Mouse (Mus musculus) liver, adult 2 months (tissue): ENCODE measurements around the gene Kif13a. TPM values are rescaled to one million over a fixed set of nuclear protein-coding genes. Genes with fewer than 3 reads are reported as not detected.

Experiments
- DNase-seq: peaks from one replicate; pipeline ENCODE4 v3.0.0-alpha.2; 2011; ENCODE audit warnings: low read depth, low spot score; ENCODE audit errors: extremely low read depth
- H3K27ac ChIP-seq: fragments of 200-500 bp; replicated peaks from 2 replicates; pipeline ENCODE4 v1.5.1; 2012; ENCODE audit warnings: low read depth, mild to moderate bottlenecking, control low read depth, inconsistent platforms, low read length; ENCODE audit not compliant: insufficient read depth
- H3K27me3 ChIP-seq: fragments of 200-500 bp; 2 replicates; pipeline ENCODE4 v1.6.1; 2012; ENCODE audit warnings: mild to moderate bottlenecking, moderate library complexity, low read length, inconsistent platforms; ENCODE audit not compliant: control insufficient read depth, insufficient read depth
- H3K36me3 ChIP-seq: fragments of 200-500 bp; 2 replicates; pipeline ENCODE4 v1.6.1; 2012; ENCODE audit warnings: low read length, inconsistent platforms; ENCODE audit not compliant: control insufficient read depth, insufficient read depth
- H3K4me1 ChIP-seq: fragments of 200-500 bp; 2 replicates; pipeline ENCODE4 v1.6.1; 2011; ENCODE audit warnings: low read length; ENCODE audit not compliant: control insufficient read depth, insufficient read depth
- H3K4me3 ChIP-seq: fragments of 200-500 bp; 2 replicates; pipeline ENCODE4 v1.5.1; 2011; ENCODE audit warnings: low read depth, mild to moderate bottlenecking, control low read depth, low read length, moderate library complexity; ENCODE audit not compliant: insufficient read depth
- H3K79me2 ChIP-seq: fragments of 200-500 bp; 2 replicates; pipeline ENCODE4 v1.6.1; 2012; ENCODE audit warnings: inconsistent platforms, mild to moderate bottlenecking, low read length, moderate library complexity; ENCODE audit not compliant: control insufficient read depth, insufficient read depth
- H3K9ac ChIP-seq: fragments of 200-500 bp; 2 replicates; pipeline ENCODE4 v1.6.1; 2012; ENCODE audit warnings: low read depth, mild to moderate bottlenecking, control low read depth, inconsistent platforms, low read length
- CTCF ChIP-seq: fragments of 200-500 bp; IDR thresholded peaks from 2 replicates; pipeline ENCODE4 v1.5.1; 2011; ENCODE audit warnings: low read depth, low read length, control low read depth
- POLR2A ChIP-seq: fragments of 200-500 bp; IDR thresholded peaks from 2 replicates; pipeline ENCODE4 v1.6.1; 2011; ENCODE audit warnings: low read length, control low read depth; ENCODE audit not compliant: insufficient read depth; ENCODE audit errors: extremely low read depth
- WGBS: fragments of 180-500 bp; shearing (Covaris S2); methylation state at CpG from one replicate; pipeline ENCODE4 v1.1.7; 2018; 5-methylcytosine and 5-hydroxymethylcytosine counted together
- polyA plus RNA-seq: library from polyadenylated mRNA; depleted of rRNA; stranded (reverse); fragments of >200 nt; gene quantifications from 2 replicates; pipeline ENCODE4 v1.2.3, GENCODE M21; 2012
- total RNA-seq: library from RNA; depleted of rRNA; stranded (reverse); fragments of >200 nt; gene quantifications from 2 replicates; pipeline ENCODE4 v1.2.3, GENCODE M21; 2014

Gene Kif13a
- total and polyA plus RNA-seq, 2 experiments, result 6.6 to 11.1 TPM

- no peak for DNase-seq
- no peak for TF ChIP-seq CTCF
- H3K27ac ChIP-seq, result no peak overlapping the region
- H3K9ac ChIP-seq, result no peak overlapping the region
- H3K36me3 ChIP-seq, result peaks cover 5% of the 10 kb centered on the region; the same call in 1 of the 2 replicates
- H3K79me2 ChIP-seq, result no peaks in the 10 kb centered on the region
- WGBS, result 90% methylated on average over 11 of the region's 11 CpGs
- no peaks in the 10 kb centered on the region for H3K4me1 ChIP-seq
- no peaks in the 10 kb centered on the region for H3K27me3 ChIP-seq
- H3K4me3 ChIP-seq, result no peak overlapping the region
Measured at GRCm38 (mm10) chr13:46780379-46780778, 149.3 kb downstream of the Kif13a start.

GRCm38 (mm10) chr13:46779831-46780230, 149.8 kb downstream of the Kif13a start:
- Histone ChIP-seq H3K36me3 (peaks cover 5% of the 10 kb centered on the region; the same call in 1 of the 2 replicates), H3K27me3 (no peaks in the 10 kb centered on the region), H3K9ac (no peak overlapping the region), H3K79me2 (no peaks in the 10 kb centered on the region), H3K4me3 (no peak overlapping the region), H3K4me1 (no peaks in the 10 kb centered on the region), H3K27ac (no peak overlapping the region)
- TF ChIP-seq CTCF (no peak), POLR2A (no peak)
- WGBS, result 66% methylated on average over 10 of the region's 10 CpGs
- DNase-seq, result no peak

DNA sequence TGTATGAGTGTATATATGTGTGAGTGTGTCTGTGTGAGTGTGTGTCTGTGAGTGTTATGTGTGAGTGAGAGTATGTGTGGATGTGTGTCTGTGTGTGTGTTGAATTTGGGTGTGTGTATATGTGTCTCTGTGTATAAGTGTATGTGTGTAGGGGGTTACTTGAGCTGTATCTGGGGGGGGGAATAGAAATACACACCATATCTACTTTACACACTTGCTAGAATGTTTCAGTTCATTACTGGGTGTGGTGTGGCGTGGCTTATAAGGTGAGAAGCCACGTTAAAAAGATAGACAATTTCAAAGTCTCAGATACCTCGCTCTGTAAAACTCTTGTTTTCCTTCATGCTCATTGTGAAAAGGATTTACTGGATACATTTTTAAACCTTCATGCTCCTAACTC, 152.2 kb downstream of the Kif13a start:
- no peak overlapping the region for H3K27ac ChIP-seq
- no peaks in the 10 kb centered on the region for H3K4me1 ChIP-seq
- TF ChIP-seq POLR2A (no peak), CTCF (no peak)
- H3K36me3 ChIP-seq, result peaks cover 2% of the 10 kb centered on the region; the same call in 1 of the 2 replicates
- 89% methylated on average over 3 of the region's 3 CpGs for WGBS
- H3K79me2 ChIP-seq, result no peaks in the 10 kb centered on the region
- no peaks in the 10 kb centered on the region for H3K27me3 ChIP-seq
- no peak for DNase-seq
- H3K4me3 ChIP-seq, result no peak overlapping the region
- H3K9ac ChIP-seq, result no peak overlapping the region

DNA sequence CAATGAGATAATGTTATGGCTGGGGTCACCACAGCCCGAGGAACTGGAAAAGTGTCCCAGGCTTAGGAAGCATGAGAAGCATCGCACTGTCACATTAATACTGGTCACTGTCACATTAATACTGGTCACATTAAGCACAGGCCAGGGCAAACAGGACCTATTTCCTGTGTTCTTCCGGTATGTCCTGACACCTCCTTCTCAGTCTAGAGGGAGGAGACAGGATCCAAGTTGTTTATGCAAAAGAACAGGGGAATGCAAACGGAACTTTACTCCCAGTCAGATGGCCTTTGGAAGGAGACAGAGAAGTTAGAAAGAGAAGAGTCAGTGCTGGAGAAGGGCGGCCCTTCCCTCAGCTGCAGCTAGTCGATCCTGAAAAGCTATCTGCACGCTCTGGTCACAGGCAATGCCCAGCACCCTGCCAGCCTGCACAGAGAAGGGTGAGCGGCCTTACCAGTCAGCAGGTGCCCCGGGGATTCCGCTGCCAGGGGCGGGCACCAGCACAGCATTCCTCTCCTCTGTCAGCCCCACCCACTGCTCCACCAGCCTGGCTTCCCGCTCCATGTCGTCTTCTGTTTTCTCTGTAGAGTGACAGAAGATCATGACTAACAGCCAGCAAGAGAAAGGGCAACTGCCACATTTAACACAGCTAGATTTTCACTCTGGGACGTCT, 152.9 kb downstream of the Kif13a start:
- H3K9ac ChIP-seq, result peak overlapping the region; percentile 31
- peak overlapping the region; percentile 32 for H3K4me3 ChIP-seq
- no peaks in the 10 kb centered on the region; the same call in 1 of the 2 replicates for H3K36me3 ChIP-seq
- no peaks in the 10 kb centered on the region for H3K79me2 ChIP-seq
- DNase-seq, result peak; percentile 20
- TF ChIP-seq CTCF (no peak), POLR2A (no peak)
- 67% methylated on average over 14 of the region's 14 CpGs for WGBS
- no peak overlapping the region for H3K27ac ChIP-seq
- no peaks in the 10 kb centered on the region for H3K27me3 ChIP-seq
- no peaks in the 10 kb centered on the region for H3K4me1 ChIP-seq

- no peak overlapping the region for H3K27ac ChIP-seq
- no peak overlapping the region for H3K4me3 ChIP-seq
Measured at GRCm38 (mm10) chr13:46774998-46775397, 154.7 kb downstream of the Kif13a start.

DNA sequence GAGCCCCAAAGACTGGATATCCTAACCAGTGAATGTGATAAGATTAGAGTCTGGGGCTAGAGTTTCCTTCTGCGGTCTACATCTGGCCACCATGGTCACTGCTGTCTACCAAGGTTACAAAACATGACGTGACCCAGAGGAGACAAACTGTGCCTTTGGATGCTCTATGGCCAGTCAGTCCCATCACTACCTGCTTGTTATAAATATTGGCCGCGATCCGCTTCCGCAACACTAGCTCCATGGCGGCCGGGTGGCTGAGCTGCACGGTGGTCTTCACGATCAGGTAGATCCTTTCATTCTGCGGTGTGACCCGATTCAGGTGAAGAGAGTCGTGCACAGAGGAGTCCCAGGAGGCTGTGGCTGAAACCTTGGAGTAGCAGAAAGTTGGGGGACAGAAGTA, 157.1 kb downstream of the Kif13a start:
- 97% methylated on average over 13 of the region's 13 CpGs for WGBS
- Histone ChIP-seq H3K4me1 (peaks cover 1% of the 10 kb centered on the region; the same call in 1 of the 2 replicates), H3K27ac (no peak overlapping the region), H3K36me3 (peaks cover 5% of the 10 kb centered on the region; the same call in 1 of the 2 replicates), H3K9ac (no peak overlapping the region), H3K79me2 (no peaks in the 10 kb centered on the region), H3K27me3 (no peaks in the 10 kb centered on the region), H3K4me3 (no peak overlapping the region)
- no peak for DNase-seq
- TF ChIP-seq CTCF, result no peak
- TF ChIP-seq POLR2A, result no peak

More at GRCm38 (mm10) chr13:46774998-46775397, 154.7 kb downstream of the Kif13a start:
- TF ChIP-seq CTCF (no peak), POLR2A (no peak)
- WGBS, result 87% methylated on average over 5 of the region's 5 CpGs
- peaks cover 1% of the 10 kb centered on the region; the same call in 1 of the 2 replicates for H3K4me1 ChIP-seq
- H3K79me2 ChIP-seq, result no peaks in the 10 kb centered on the region
- peaks cover 2% of the 10 kb centered on the region; the same call in 1 of the 2 replicates for H3K36me3 ChIP-seq
- no peak for DNase-seq
- no peaks in the 10 kb centered on the region for H3K27me3 ChIP-seq
- H3K9ac ChIP-seq, result no peak overlapping the region
